Mouse (Mus musculus): ENCODE results near the gene Cfap54. TPM values are rescaled to one million over a fixed set of nuclear protein-coding genes. Genes with fewer than 3 reads are reported as not detected.

Cfap54 gene
- polyA plus RNA-seq, 1 experiment from 2014 or later: 0.86 TPM

- H3K4me3 ChIP-seq (replicated peaks): no peak overlapping the region
- no peaks in the 10 kb centered on the region for H3K36me3 ChIP-seq
- H3K27me3 ChIP-seq: no peaks in the 10 kb centered on the region
- H3K9me3 ChIP-seq (replicated peaks): no peaks in the 10 kb centered on the region
- H3K4me2 ChIP-seq: no peak overlapping the region
- no peak overlapping the region for H3K9ac ChIP-seq
- ATAC-seq (replicated peaks; ENCODE audit: low FRiP score): no peak
- H3K4me1 ChIP-seq: no peaks in the 10 kb centered on the region
- H3K27ac ChIP-seq: no peak overlapping the region
- WGBS: 96% methylated on average over 1 of the region's 1 CpGs
These were observed 162.9 kb downstream of the Cfap54 start for GRCm38 (mm10) chr10:92918551-92918950.

- Histone ChIP-seq H3K4me3 (replicated peaks) (no peak overlapping the region), H3K4me1 (no peaks in the 10 kb centered on the region), H3K27ac (no peak overlapping the region), H3K27me3 (no peaks in the 10 kb centered on the region), H3K9me3 (replicated peaks) (no peaks in the 10 kb centered on the region), H3K36me3 (no peaks in the 10 kb centered on the region), H3K9ac (no peak overlapping the region), H3K4me2 (no peak overlapping the region)
- ATAC-seq (replicated peaks; ENCODE audit: low FRiP score): no peak; the same call in 1 of the 2 replicates
- WGBS: 42% methylated on average over 6 of the region's 6 CpGs
These were observed 174.2 kb downstream of the Cfap54 start for GRCm38 (mm10) chr10:92907246-92907645.

- Histone ChIP-seq H3K27ac (no peak overlapping the region), H3K9me3 (replicated peaks) (no peaks in the 10 kb centered on the region), H3K36me3 (no peaks in the 10 kb centered on the region), H3K4me1 (no peaks in the 10 kb centered on the region), H3K4me2 (no peak overlapping the region), H3K4me3 (replicated peaks) (no peak overlapping the region), H3K9ac (no peak overlapping the region), H3K27me3 (no peaks in the 10 kb centered on the region)
- ATAC-seq (replicated peaks; ENCODE audit: low FRiP score): no peak
- WGBS: 86% methylated on average over 6 of the region's 6 CpGs
These were observed 193.0 kb downstream of the Cfap54 start for GRCm38 (mm10) chr10:92888466-92888865.

GRCm38 (mm10) chr10:92878000-92878399 is 203.4 kb downstream of the Cfap54 start:
- Histone ChIP-seq H3K9me3 (replicated peaks) (no peaks in the 10 kb centered on the region), H3K27ac (no peak overlapping the region), H3K36me3 (no peaks in the 10 kb centered on the region), H3K4me3 (replicated peaks) (no peak overlapping the region), H3K4me1 (no peaks in the 10 kb centered on the region), H3K27me3 (no peaks in the 10 kb centered on the region), H3K9ac (no peak overlapping the region), H3K4me2 (no peak overlapping the region)
- ATAC-seq (replicated peaks; ENCODE audit: low FRiP score): no peak
- WGBS: 87% methylated on average over 3 of the region's 3 CpGs

GRCm38 (mm10) chr10:92840980-92841379 is 240.4 kb downstream of the Cfap54 start:
- H3K27me3 ChIP-seq: no peaks in the 10 kb centered on the region
- no peak overlapping the region for H3K9ac ChIP-seq
- H3K27ac ChIP-seq: no peak overlapping the region
- no peak for ATAC-seq (replicated peaks; ENCODE audit: low FRiP score)
- H3K4me3 ChIP-seq (replicated peaks): no peak overlapping the region
- H3K4me2 ChIP-seq: no peak overlapping the region
- 83% methylated on average over 9 of the region's 9 CpGs for WGBS
- H3K4me1 ChIP-seq: no peaks in the 10 kb centered on the region
- no peaks in the 10 kb centered on the region for H3K9me3 ChIP-seq (replicated peaks)
- H3K36me3 ChIP-seq: no peaks in the 10 kb centered on the region

GRCm38 (mm10) chr10:92837572-92837971 is 243.8 kb downstream of the Cfap54 start:
- Histone ChIP-seq H3K4me3 (replicated peaks) (no peak overlapping the region), H3K9ac (no peak overlapping the region), H3K4me2 (no peak overlapping the region), H3K4me1 (no peaks in the 10 kb centered on the region), H3K36me3 (no peaks in the 10 kb centered on the region), H3K27ac (no peak overlapping the region), H3K9me3 (replicated peaks) (no peaks in the 10 kb centered on the region), H3K27me3 (no peaks in the 10 kb centered on the region)
- ATAC-seq (replicated peaks; ENCODE audit: low FRiP score): no peak
- 90% methylated on average over 5 of the region's 5 CpGs for WGBS

- WGBS: 76% methylated on average over 2 of the region's 2 CpGs
- no peaks in the 10 kb centered on the region for H3K27me3 ChIP-seq
- H3K9ac ChIP-seq: no peak overlapping the region
- no peaks in the 10 kb centered on the region for H3K36me3 ChIP-seq
- no peak overlapping the region for H3K4me3 ChIP-seq (replicated peaks)
- ATAC-seq (replicated peaks; ENCODE audit: low FRiP score): no peak
- no peaks in the 10 kb centered on the region for H3K4me1 ChIP-seq
- H3K27ac ChIP-seq: no peak overlapping the region
- no peaks in the 10 kb centered on the region for H3K9me3 ChIP-seq (replicated peaks)
- no peak overlapping the region for H3K4me2 ChIP-seq
These were observed 244.4 kb downstream of the Cfap54 start for GRCm38 (mm10) chr10:92837045-92837444.

- H3K9me3 ChIP-seq (replicated peaks): no peaks in the 10 kb centered on the region
- H3K9ac ChIP-seq: no peak overlapping the region
- H3K4me3 ChIP-seq (replicated peaks): no peak overlapping the region
- no peak for ATAC-seq (replicated peaks; ENCODE audit: low FRiP score)
- H3K27me3 ChIP-seq: no peaks in the 10 kb centered on the region
- no peaks in the 10 kb centered on the region for H3K4me1 ChIP-seq
- H3K27ac ChIP-seq: no peak overlapping the region
- no peaks in the 10 kb centered on the region for H3K36me3 ChIP-seq
- 78% methylated on average over 4 of the region's 4 CpGs for WGBS
- no peak overlapping the region for H3K4me2 ChIP-seq
These were observed 259.9 kb downstream of the Cfap54 start for GRCm38 (mm10) chr10:92821499-92821898.

- Histone ChIP-seq H3K9me3 (replicated peaks) (no peaks in the 10 kb centered on the region), H3K27me3 (no peaks in the 10 kb centered on the region), H3K4me2 (no peak overlapping the region), H3K9ac (no peak overlapping the region), H3K36me3 (no peaks in the 10 kb centered on the region), H3K4me1 (no peaks in the 10 kb centered on the region), H3K27ac (no peak overlapping the region), H3K4me3 (replicated peaks) (no peak overlapping the region)
- no peak for ATAC-seq (replicated peaks; ENCODE audit: low FRiP score)
- WGBS: 48% methylated on average over 5 of the region's 5 CpGs
These were observed 263.2 kb downstream of the Cfap54 start for GRCm38 (mm10) chr10:92818190-92818589.

- no peaks in the 10 kb centered on the region for H3K4me1 ChIP-seq
- no peak for ATAC-seq (replicated peaks; ENCODE audit: low FRiP score)
- no peak overlapping the region for H3K27ac ChIP-seq
- H3K36me3 ChIP-seq: no peaks in the 10 kb centered on the region
- 74% methylated on average over 5 of the region's 5 CpGs for WGBS
- no peak overlapping the region for H3K4me2 ChIP-seq
- H3K9ac ChIP-seq: no peak overlapping the region
- H3K9me3 ChIP-seq (replicated peaks): no peaks in the 10 kb centered on the region
- H3K4me3 ChIP-seq (replicated peaks): no peak overlapping the region
- no peaks in the 10 kb centered on the region for H3K27me3 ChIP-seq
These were observed 264.5 kb downstream of the Cfap54 start for GRCm38 (mm10) chr10:92816903-92817302.

- Histone ChIP-seq H3K36me3 (no peaks in the 10 kb centered on the region), H3K27ac (no peak overlapping the region)
- peak; percentile 82 for ATAC-seq (replicated peaks; ENCODE audit: low FRiP score)
These were observed 270.5 kb downstream of the Cfap54 start for GRCm38 (mm10) chr10:92810894-92811293.

GRCm38 (mm10) chr10:92791908-92792307 is 289.5 kb downstream of the Cfap54 start:
- no peaks in the 10 kb centered on the region for H3K9me3 ChIP-seq (replicated peaks)
- no peak for ATAC-seq (replicated peaks; ENCODE audit: low FRiP score)
- WGBS: 79% methylated on average over 10 of the region's 10 CpGs

More at GRCm38 (mm10) chr10:92810894-92811293, 270.5 kb downstream of the Cfap54 start:
- 43% methylated on average over 9 of the region's 9 CpGs for WGBS
- H3K4me1 ChIP-seq: no peaks in the 10 kb centered on the region
- H3K27me3 ChIP-seq: no peaks in the 10 kb centered on the region
- H3K9ac ChIP-seq: no peak overlapping the region
- H3K4me3 ChIP-seq (replicated peaks): no peak overlapping the region
- H3K9me3 ChIP-seq (replicated peaks): no peaks in the 10 kb centered on the region
- H3K4me2 ChIP-seq: no peak overlapping the region

GRCm38 (mm10) chr10:92791531-92791900 is 289.9 kb downstream of the Cfap54 start:
- H3K4me2 ChIP-seq: no peak overlapping the region
- no peak overlapping the region for H3K4me3 ChIP-seq (replicated peaks)
- H3K4me1 ChIP-seq: no peaks in the 10 kb centered on the region
- no peak for ATAC-seq (replicated peaks; ENCODE audit: low FRiP score)
- no peaks in the 10 kb centered on the region for H3K36me3 ChIP-seq
- H3K9me3 ChIP-seq (replicated peaks): no peaks in the 10 kb centered on the region
- H3K27ac ChIP-seq: no peak overlapping the region
- no peaks in the 10 kb centered on the region for H3K27me3 ChIP-seq
- no peak overlapping the region for H3K9ac ChIP-seq
- 83% methylated on average over 9 of the region's 9 CpGs for WGBS

More at GRCm38 (mm10) chr10:92791908-92792307, 289.5 kb downstream of the Cfap54 start:
- Histone ChIP-seq H3K4me1 (no peaks in the 10 kb centered on the region), H3K9ac (no peak overlapping the region), H3K4me2 (no peak overlapping the region), H3K27ac (no peak overlapping the region), H3K4me3 (replicated peaks) (no peak overlapping the region), H3K36me3 (no peaks in the 10 kb centered on the region), H3K27me3 (no peaks in the 10 kb centered on the region)
